Mouse (Mus musculus) E14TG2a.4 (cell line): ENCODE measurements around the gene Tex21.

Source experiments
- CTCF ChIP-seq: conservative IDR thresholded peaks from 2 replicates; pipeline ENCODE4 v1.5.1; 2014; ENCODE audit warnings: low read length
- NANOG ChIP-seq: IDR thresholded peaks from 2 replicates; pipeline ENCODE4 v1.6.1; 2014; ENCODE audit warnings: borderline replicate concordance, low read length, mixed read lengths
- POU5F1 ChIP-seq: IDR thresholded peaks from 2 replicates; pipeline ENCODE4 v1.6.1; 2014; ENCODE audit warnings: low read length, borderline replicate concordance

- TF ChIP-seq CTCF (no peak), NANOG (no peak), POU5F1 (no peak)
Observed at GRCm38 (mm10) chr12:76194526-76194925, 52.0 kb downstream of the Tex21 start.
